In genomic region chrX:141933899-141934298, GRCm38 (mm10) we compare ENCODE assay signal across 31 mouse cellular contexts. TPM values are rescaled to one million over a fixed set of nuclear protein-coding genes. Genes with fewer than 3 reads are reported as not detected.
A peak's percentile ranks its signal among the peaks of the same experiment; 100 is the strongest.
DNase-seq lines count a peak whose midpoint lies in the region; ATAC-seq lines count a peak whose summit lies in the region.
"Had no signal": no experiment of that assay in that cellular context is flagged by ENCODE, and none has a peak within 500 bp of the region (broad histone marks: within the 10 kb centered on the region; RNA-seq: fewer than 3 reads in every experiment).

No protein-coding gene starts in this region.

- H3K27ac ChIP-seq in forebrain, embryonic 10.5 days, result no peak overlapping the region
- no peak overlapping the region for H3K27ac ChIP-seq in forebrain, embryonic 14.5 days (ENCODE audit: low read depth, low read length)
- no peak overlapping the region for H3K27ac ChIP-seq in hindbrain, embryonic 13.5 days
- H3K27ac ChIP-seq: heart, embryonic 10.5 days; hindbrain, embryonic 14.5 days; limb, embryonic 13.5 days; lung, embryonic 15.5 days; neural tube, embryonic 13.5 days had no signal

- peaks cover 21% of the 10 kb centered on the region for H3K4me1 ChIP-seq in forebrain, embryonic 10.5 days
- H3K4me1 ChIP-seq in forebrain, embryonic 14.5 days (ENCODE audit: control insufficient read depth, insufficient read depth, low read length), result no peaks in the 10 kb centered on the region
- H3K4me1 ChIP-seq in hindbrain, embryonic 13.5 days (replicated peaks), result no peaks in the 10 kb centered on the region
- H3K4me1 ChIP-seq: heart, embryonic 10.5 days; limb, embryonic 13.5 days; lung, embryonic 15.5 days; neural tube, embryonic 13.5 days had no signal

- peak; percentile 18 for DNase-seq in forebrain, embryonic 10.5 days (ENCODE audit: extremely low spot score, low spot score)
- DNase-seq in forebrain, embryonic 14.5 days (ENCODE audit: low spot score), result no peak
- DNase-seq in Muller cell, postnatal 12 days (ENCODE audit: inconsistent ontology term), result peak; percentile 24
- DNase-seq in embryo, embryonic 9.5 days (ENCODE audit: extremely low spot score), result peak; percentile 3
- peak; percentile 73 for DNase-seq in retina, embryonic 14.5 days (ENCODE audit: low spot score)
- no peak for DNase-seq in natural killer cell, adult 2 months (ENCODE audit: low spot score in 2 of 2)
- DNase-seq: adrenal gland, adult 8-10 months; cerebellum, adult 8-10 months; cerebellum, postnatal 25 days; gastrocnemius, postnatal 14 days; heart, postnatal 36 days; kidney, adult 9 months; kidney, postnatal 14 days; right cerebral cortex, postnatal 14 days had no signal

- no peak for ATAC-seq in forebrain, embryonic 14.5 days
- ATAC-seq in hindbrain, embryonic 13.5 days (ENCODE audit: low FRiP score), result no peak
- ATAC-seq: intestine, postnatal 0 days; midbrain, embryonic 16.5 days had no signal

- H3K4me2 ChIP-seq in forebrain, embryonic 14.5 days (ENCODE audit: low read length), result no peak overlapping the region
- no peak overlapping the region for H3K4me2 ChIP-seq in hindbrain, embryonic 13.5 days
- H3K4me2 ChIP-seq: hindbrain, embryonic 14.5 days; limb, embryonic 13.5 days; liver, embryonic 11.5 days; lung, embryonic 15.5 days; midbrain, embryonic 11.5 days; neural tube, embryonic 13.5 days had no signal

- no peaks in the 10 kb centered on the region for H3K36me3 ChIP-seq in forebrain, embryonic 10.5 days (replicated peaks)
- H3K36me3 ChIP-seq in forebrain, embryonic 14.5 days (ENCODE audit: control insufficient read depth, insufficient read depth, low read length), result no peaks in the 10 kb centered on the region
- no peaks in the 10 kb centered on the region for H3K36me3 ChIP-seq in hindbrain, embryonic 13.5 days
- H3K36me3 ChIP-seq: heart, embryonic 10.5 days; limb, embryonic 13.5 days; lung, embryonic 15.5 days; neural tube, embryonic 13.5 days had no signal

- H3K4me3 ChIP-seq in forebrain, embryonic 10.5 days, result no peak overlapping the region
- H3K4me3 ChIP-seq in forebrain, embryonic 14.5 days (ENCODE audit: low read depth, low read length), result no peak overlapping the region
- no peak overlapping the region for H3K4me3 ChIP-seq in hindbrain, embryonic 13.5 days
- H3K4me3 ChIP-seq: heart, embryonic 10.5 days; limb, embryonic 13.5 days; lung, embryonic 15.5 days; neural tube, embryonic 13.5 days had no signal

- peaks cover 89% of the 10 kb centered on the region for H3K27me3 ChIP-seq in forebrain, embryonic 10.5 days (ENCODE audit: poor library complexity, severe bottlenecking)
- no peaks in the 10 kb centered on the region for H3K27me3 ChIP-seq in forebrain, embryonic 14.5 days (replicated peaks; ENCODE audit: control insufficient read depth, insufficient read depth, low read length)
- peaks cover 38% of the 10 kb centered on the region; the same call in 1 of the 2 replicates for H3K27me3 ChIP-seq in hindbrain, embryonic 13.5 days
- H3K27me3 ChIP-seq: CH12.LX had no signal

- WGBS in forebrain, embryonic 10.5 days, result 23% methylated on average over 6 of the region's 6 CpGs
- WGBS in forebrain, embryonic 14.5 days, result 29% methylated on average over 6 of the region's 6 CpGs
- WGBS in hindbrain, embryonic 13.5 days, result 25% methylated on average over 6 of the region's 6 CpGs

- H3K9ac ChIP-seq in forebrain, embryonic 14.5 days (ENCODE audit: low read length), result no peak overlapping the region
- H3K9ac ChIP-seq in hindbrain, embryonic 13.5 days, result no peak overlapping the region
- H3K9ac ChIP-seq: hindbrain, embryonic 14.5 days; limb, embryonic 13.5 days; lung, embryonic 15.5 days; neural tube, embryonic 13.5 days had no signal

- H3K9me3 ChIP-seq in forebrain, embryonic 10.5 days, result no peaks in the 10 kb centered on the region
- H3K9me3 ChIP-seq in forebrain, embryonic 14.5 days (replicated peaks; ENCODE audit: control insufficient read depth, low read length), result no peaks in the 10 kb centered on the region
- H3K9me3 ChIP-seq in hindbrain, embryonic 13.5 days, result no peaks in the 10 kb centered on the region
- H3K9me3 ChIP-seq: heart, embryonic 10.5 days; limb, embryonic 13.5 days; lung, embryonic 15.5 days; neural tube, embryonic 13.5 days had no signal

RNA-seq across cellular contexts. Expression of gene Gm15294, which starts 58.9 kb away (rescaled TPM):
- 0.46 and 0.70 TPM in 2 replicates for polyA plus RNA-seq in forebrain, embryonic 10.5 days (2016; fragmentation: Nextera tagmentation; extraction: Ambion mirVana)
- not detected in 2 replicates for polyA plus RNA-seq in forebrain, embryonic 14.5 days (2014; fragmentation: Nextera tagmentation; extraction: Ambion mirVana)
- polyA plus RNA-seq in hindbrain, embryonic 13.5 days (2015; fragmentation: Nextera tagmentation; extraction: Ambion mirVana), result not detected in 2 replicates
- polyA plus RNA-seq: C2C12; heart, embryonic 10.5 days; hindbrain, embryonic 14.5 days; limb, embryonic 13.5 days; liver, embryonic 11.5 days; liver, embryonic 16.5 days; lung, embryonic 15.5 days; midbrain, embryonic 11.5 days; midbrain, embryonic 16.5 days; neural tube, embryonic 13.5 days; small intestine, adult 2 months; stomach, embryonic 14.5 days; testis, adult 2 months; urinary bladder, adult 2 months had no signal

Comparison
In these comparisons a context has a peak if more than half of its experiments do, and no peak if none do; other contexts are left out.
1. DNase-seq: peak in forebrain, embryonic 10.5 days (single experiment), Muller cell, postnatal 12 days (single experiment), embryo, embryonic 9.5 days (single experiment) and retina, embryonic 14.5 days (single experiment); none in forebrain, embryonic 14.5 days (single experiment) and natural killer cell, adult 2 months (0 of 2).